Mouse (Mus musculus) erythroblast, embryonic 14.5 days (primary cell): ENCODE measurements around the gene Smarcd3. TPM values are rescaled to one million over a fixed set of nuclear protein-coding genes. Genes with fewer than 3 reads are reported as not detected.
A peak's percentile ranks its signal among the peaks of the same experiment; 100 is the strongest.

ENCODE experiments used
- H3K27me3 ChIP-seq: 2 replicates; pipeline ENCODE4 v1.6.1; 2012; ENCODE audit warnings: inconsistent platforms; ENCODE audit not compliant: control insufficient read depth
- H3K36me3 ChIP-seq: 2 replicates; pipeline ENCODE4 v1.6.1; 2012; ENCODE audit warnings: mild to moderate bottlenecking, inconsistent platforms; ENCODE audit not compliant: control insufficient read depth
- H3K4me1 ChIP-seq: 2 replicates; pipeline ENCODE4 v1.6.1; 2012; ENCODE audit warnings: inconsistent platforms; ENCODE audit not compliant: control insufficient read depth
- H3K4me3 ChIP-seq: replicated peaks from 2 replicates; pipeline ENCODE3; 2012; ENCODE audit warnings: moderate library complexity, mild to moderate bottlenecking, inconsistent platforms
- H3K9me3 ChIP-seq: 2 replicates; pipeline ENCODE4 v1.6.1; 2012; ENCODE audit warnings: low read length, inconsistent platforms, mixed read lengths; ENCODE audit not compliant: control insufficient read depth
- GATA1 ChIP-seq: IDR thresholded peaks from 2 replicates; pipeline ENCODE4 v1.6.1; 2012; ENCODE audit warnings: low read length, inconsistent platforms, mixed read lengths
- TAL1 ChIP-seq: IDR thresholded peaks from 3 replicates; pipeline ENCODE4 v1.6.1; 2012; ENCODE audit warnings: low read length, inconsistent platforms, mixed read lengths
- polyA plus RNA-seq: library from polyadenylated mRNA; stranded (reverse); fragments of >175 nt; gene quantifications from 2 replicates; pipeline ENCODE4 v1.2.3, GENCODE M21; 2012

Gene Smarcd3
- polyA plus RNA-seq, 1 experiment = not detected

GRCm38 (mm10) chr5:24601071-24601835 is 23.0 kb downstream of the Smarcd3 start:
- peaks cover 9% of the 10 kb centered on the region for H3K4me1 ChIP-seq
- no peaks in the 10 kb centered on the region for H3K9me3 ChIP-seq
- no peaks in the 10 kb centered on the region for H3K36me3 ChIP-seq
- TF ChIP-seq TAL1 = no peak
- no peak for TF ChIP-seq GATA1
- peak overlapping the region; percentile 12 for H3K4me3 ChIP-seq
- peaks cover 98% of the 10 kb centered on the region for H3K27me3 ChIP-seq

- Histone ChIP-seq H3K9me3 (no peaks in the 10 kb centered on the region), H3K4me1 (peaks cover 9% of the 10 kb centered on the region), H3K36me3 (no peaks in the 10 kb centered on the region), H3K4me3 (no peak overlapping the region), H3K27me3 (peaks cover 91% of the 10 kb centered on the region)
- TF ChIP-seq TAL1 = no peak
- TF ChIP-seq GATA1 = no peak
These were observed 24.0 kb downstream of the Smarcd3 start for GRCm38 (mm10) chr5:24600236-24600635.

- peaks cover 4% of the 10 kb centered on the region; the same call in 1 of the 2 replicates for H3K36me3 ChIP-seq
- no peak overlapping the region for H3K4me3 ChIP-seq
- no peaks in the 10 kb centered on the region for H3K9me3 ChIP-seq
- TF ChIP-seq TAL1 = no peak
- no peak for TF ChIP-seq GATA1
- H3K4me1 ChIP-seq = peaks cover 9% of the 10 kb centered on the region
- peaks cover 80% of the 10 kb centered on the region for H3K27me3 ChIP-seq
These were observed 25.1 kb downstream of the Smarcd3 start for GRCm38 (mm10) chr5:24599137-24599536.

- TF ChIP-seq TAL1 = no peak
- TF ChIP-seq GATA1 = no peak
- Histone ChIP-seq H3K27me3 (peaks cover 79% of the 10 kb centered on the region), H3K36me3 (peaks cover 4% of the 10 kb centered on the region; the same call in 1 of the 2 replicates), H3K4me1 (peaks cover 9% of the 10 kb centered on the region), H3K9me3 (no peaks in the 10 kb centered on the region), H3K4me3 (peak overlapping the region; percentile 14)
These were observed 25.6 kb downstream of the Smarcd3 start for GRCm38 (mm10) chr5:24598570-24599006.

GRCm38 (mm10) chr5:24597901-24598569 is 26.2 kb downstream of the Smarcd3 start:
- Histone ChIP-seq H3K27me3 (peaks cover 79% of the 10 kb centered on the region), H3K36me3 (peaks cover 4% of the 10 kb centered on the region; the same call in 1 of the 2 replicates), H3K4me1 (peaks cover 9% of the 10 kb centered on the region), H3K9me3 (no peaks in the 10 kb centered on the region), H3K4me3 (peak overlapping the region; percentile 14)
- TF ChIP-seq GATA1 (no peak), TAL1 (no peak)

GRCm38 (mm10) chr5:24597221-24597728 is 26.9 kb downstream of the Smarcd3 start:
- H3K9me3 ChIP-seq = no peaks in the 10 kb centered on the region
- no peak overlapping the region for H3K4me3 ChIP-seq
- peaks cover 9% of the 10 kb centered on the region for H3K4me1 ChIP-seq
- H3K36me3 ChIP-seq = peaks cover 4% of the 10 kb centered on the region; the same call in 1 of the 2 replicates
- H3K27me3 ChIP-seq = peaks cover 79% of the 10 kb centered on the region
- TF ChIP-seq TAL1 = no peak
- no peak for TF ChIP-seq GATA1

- Histone ChIP-seq H3K36me3 (peaks cover 4% of the 10 kb centered on the region; the same call in 1 of the 2 replicates), H3K27me3 (peaks cover 79% of the 10 kb centered on the region), H3K9me3 (no peaks in the 10 kb centered on the region), H3K4me1 (peaks cover 12% of the 10 kb centered on the region), H3K4me3 (no peak overlapping the region)
- TF ChIP-seq GATA1 (no peak), TAL1 (no peak)
These were observed 27.6 kb downstream of the Smarcd3 start for GRCm38 (mm10) chr5:24596519-24597171.

GRCm38 (mm10) chr5:24595786-24596380 is 28.3 kb downstream of the Smarcd3 start:
- Histone ChIP-seq H3K27me3 (peaks cover 79% of the 10 kb centered on the region), H3K4me3 (no peak overlapping the region), H3K4me1 (peaks cover 20% of the 10 kb centered on the region), H3K9me3 (no peaks in the 10 kb centered on the region), H3K36me3 (peaks cover 8% of the 10 kb centered on the region; the same call in 1 of the 2 replicates)
- TF ChIP-seq TAL1 (no peak), GATA1 (no peak)
